Mouse (Mus musculus): Measurements from ENCODE around the gene Ppp1r9b. TPM values are rescaled to one million over a fixed set of nuclear protein-coding genes. Genes with fewer than 3 reads are reported as not detected.
A peak's percentile ranks its signal among the peaks of the same experiment; 100 is the strongest.
"Not testable (repeated sequence)": the region's sequence is repeated elsewhere in the genome, so short reads cannot be mapped to it uniquely, and the experiment has no call there.

The Ppp1r9b gene
- total RNA-seq (2021), result 10 to 100 TPM; 45.5 to 52.6 TPM

DNA sequence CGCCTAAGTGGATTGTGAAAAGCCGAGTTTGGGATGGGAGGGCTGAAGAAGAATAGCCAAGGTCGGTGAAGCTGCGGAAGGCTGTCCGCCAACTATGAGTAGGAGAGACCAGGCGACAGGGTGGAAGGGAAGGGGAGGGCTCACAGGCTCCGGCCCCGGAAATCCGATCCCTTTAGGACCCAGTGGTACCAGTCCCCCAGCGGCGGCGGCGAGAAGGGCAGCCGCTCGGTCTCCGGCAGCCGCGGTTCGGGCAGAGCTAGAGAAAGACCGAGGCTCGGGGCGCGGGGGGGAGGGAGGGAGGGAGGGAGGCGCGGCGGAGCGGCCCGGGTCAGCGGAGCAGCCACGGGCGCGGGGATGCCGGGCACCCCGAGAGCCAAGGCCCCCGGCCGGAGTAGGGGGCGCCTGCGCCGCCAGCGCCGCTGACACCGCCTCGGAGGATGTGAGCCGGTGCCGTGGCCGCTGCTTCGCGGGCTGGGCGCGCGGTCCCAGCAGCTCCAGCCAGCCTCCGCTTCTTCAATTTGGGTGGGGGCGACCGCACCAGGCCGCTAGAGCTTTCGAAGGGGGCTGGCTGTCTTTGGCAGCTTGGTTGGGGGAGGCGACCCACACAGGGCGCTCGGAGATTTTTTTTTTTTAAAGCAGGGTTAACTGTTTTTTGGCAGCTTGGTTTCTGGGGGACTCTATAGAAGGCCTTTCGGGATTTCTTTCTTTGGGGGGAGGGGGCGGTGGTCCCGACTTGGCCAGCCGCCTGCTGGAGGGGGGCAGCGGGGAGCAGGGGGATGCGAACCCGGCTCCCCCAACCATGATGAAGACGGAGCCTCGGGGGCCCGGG is at the start of gene Ppp1r9b:
Ppp1r9b (plus strand) TSS at position 287 of the 829 bp plus-strand sequence.
- intact Hi-C loops (cut with DNase I), result no loop called here
- peak; percentile 90 for DNase-seq (ENCODE audit: low spot score)

DNA sequence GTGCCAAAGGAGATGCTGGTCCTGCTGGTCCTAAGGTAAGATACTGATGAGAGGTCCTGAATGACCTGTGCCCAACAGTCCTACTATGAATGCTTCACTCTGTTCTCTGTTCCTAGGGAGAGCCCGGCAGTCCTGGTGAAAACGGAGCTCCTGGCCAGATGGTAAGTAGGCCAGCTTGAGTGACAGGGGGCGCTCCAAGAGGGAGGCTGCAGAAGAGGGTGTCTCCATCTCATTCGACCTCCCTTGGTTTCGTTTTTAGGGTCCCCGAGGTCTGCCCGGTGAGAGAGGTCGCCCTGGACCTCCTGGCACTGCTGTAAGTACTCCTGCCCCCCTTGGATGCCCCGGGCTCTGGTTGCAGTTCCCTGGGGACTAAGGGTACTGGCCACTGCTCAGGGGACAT is 49.7 kb upstream of the Ppp1r9b start:
- intact Hi-C loops (cut with DNase I), result no loop called here
- DNase-seq (ENCODE audit: low spot score), result no peak

GRCm38 (mm10) chr11:94941776-94942175 is 49.1 kb upstream of the Ppp1r9b start:
- no peak for DNase-seq (ENCODE audit: low spot score)
- intact Hi-C loops (cut with DNase I), result no loop called here

- DNase-seq (ENCODE audit: low spot score), result no peak
- intact Hi-C loops (cut with DNase I), result no loop called here
Observed at GRCm38 (mm10) chr11:94942282-94943023, 48.4 kb upstream of the Ppp1r9b start.

- intact Hi-C loops (cut with DNase I), result no loop called here
- no peak for DNase-seq (ENCODE audit: low spot score)
Observed at GRCm38 (mm10) chr11:94943054-94943453, 47.8 kb upstream of the Ppp1r9b start.

- no peak for DNase-seq (ENCODE audit: low spot score)
- intact Hi-C loops (cut with DNase I), result no loop called here
Observed at GRCm38 (mm10) chr11:94944295-94944694, 46.5 kb upstream of the Ppp1r9b start.

- intact Hi-C loops (cut with DNase I), result no loop called here
- DNase-seq (ENCODE audit: low spot score), result no peak
Observed at GRCm38 (mm10) chr11:94945236-94945635, 45.6 kb upstream of the Ppp1r9b start.

DNA sequence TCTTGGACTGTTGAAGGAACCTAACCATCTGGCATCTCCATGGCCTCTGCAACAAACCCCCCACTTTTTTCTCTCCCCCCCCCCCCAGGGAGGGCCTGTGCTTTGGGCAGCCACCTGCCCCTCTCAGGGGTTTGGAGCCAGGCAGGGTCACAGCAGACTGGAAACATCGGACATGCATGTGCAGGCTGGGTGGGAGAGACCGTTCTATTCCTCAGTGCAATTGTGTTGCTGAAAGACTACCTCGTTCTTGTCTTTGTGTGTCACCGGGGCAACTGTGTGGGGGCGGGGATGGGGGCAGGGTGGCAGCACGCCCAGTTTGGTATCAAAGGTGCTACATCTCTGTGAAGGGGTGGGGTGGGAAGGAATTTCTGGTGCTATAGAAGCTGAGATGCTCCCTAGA is 38.7 kb upstream of the Ppp1r9b start:
- no peak for DNase-seq (ENCODE audit: low spot score)
- intact Hi-C loops (cut with DNase I), result no loop called here

GRCm38 (mm10) chr11:94955103-94955502 is 35.7 kb upstream of the Ppp1r9b start:
- intact Hi-C loops (cut with DNase I), result no loop called here
- DNase-seq (ENCODE audit: low spot score), result no peak

DNA sequence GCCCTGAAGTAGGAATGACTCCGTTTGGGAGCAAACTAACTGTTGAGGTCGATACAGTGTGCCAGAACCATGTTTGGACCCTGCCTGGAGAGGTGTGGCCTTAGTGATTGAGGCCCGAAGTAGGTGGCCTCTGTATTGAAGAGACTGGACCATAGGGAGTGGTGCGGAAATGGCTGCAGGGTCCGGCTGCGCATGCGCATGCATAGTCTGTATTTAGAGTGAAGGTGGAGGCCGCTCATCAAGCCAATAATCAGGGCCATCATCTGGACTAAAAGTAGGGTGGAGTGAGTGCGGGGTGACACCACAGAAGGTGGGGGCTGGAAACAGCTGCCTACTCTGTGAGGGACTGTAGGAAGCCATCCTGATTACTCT is 33.2 kb upstream of the Ppp1r9b start:
- peak; percentile 58 for DNase-seq (ENCODE audit: low spot score)

GRCm38 (mm10) chr11:94958065-94958858 is 32.6 kb upstream of the Ppp1r9b start:
- peak; percentile 87 for DNase-seq (ENCODE audit: low spot score)
- intact Hi-C loops (cut with DNase I), result no loop called here

More for the DNA sequence above, 33.2 kb upstream of the Ppp1r9b start:
- intact Hi-C loops (cut with DNase I), result no loop called here

DNA sequence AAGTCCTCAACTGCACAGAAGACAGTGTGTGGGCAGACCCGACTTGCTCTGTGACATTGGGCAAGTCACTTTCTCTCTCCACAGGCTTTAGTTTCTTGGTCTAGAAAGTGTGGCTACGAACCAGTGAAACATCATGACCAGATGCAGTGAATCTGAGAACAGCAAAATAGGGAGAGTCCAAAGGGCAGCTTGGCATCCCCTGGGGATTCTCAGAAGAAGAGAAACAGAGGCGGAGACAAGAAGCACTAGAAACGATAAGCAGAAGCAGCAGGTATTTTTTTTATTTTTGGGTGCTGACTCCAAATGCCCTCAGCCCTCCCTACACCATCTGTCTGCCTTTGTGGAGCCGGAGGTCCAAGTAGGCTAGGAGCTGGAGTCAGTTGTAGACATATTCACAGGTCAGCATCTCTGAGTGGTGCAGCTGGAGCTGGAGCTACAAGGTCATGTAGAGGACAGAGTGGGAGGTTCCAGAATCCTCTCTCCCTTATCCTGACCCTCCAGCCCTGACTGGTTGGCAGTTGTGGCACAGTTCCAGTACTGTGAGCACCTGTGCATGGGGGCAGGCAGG is 28.2 kb upstream of the Ppp1r9b start:
- DNase-seq (ENCODE audit: low spot score), result no peak
- intact Hi-C loops (cut with DNase I), result no loop called here

GRCm38 (mm10) chr11:94967419-94967818 is 23.4 kb upstream of the Ppp1r9b start, which contains the start of gene Hils1:
Gene Hils1, plus strand, starts transcription at chr11:94967593.
- no peak for DNase-seq (ENCODE audit: low spot score)
- intact Hi-C loops (cut with DNase I), result no loop called here

DNA sequence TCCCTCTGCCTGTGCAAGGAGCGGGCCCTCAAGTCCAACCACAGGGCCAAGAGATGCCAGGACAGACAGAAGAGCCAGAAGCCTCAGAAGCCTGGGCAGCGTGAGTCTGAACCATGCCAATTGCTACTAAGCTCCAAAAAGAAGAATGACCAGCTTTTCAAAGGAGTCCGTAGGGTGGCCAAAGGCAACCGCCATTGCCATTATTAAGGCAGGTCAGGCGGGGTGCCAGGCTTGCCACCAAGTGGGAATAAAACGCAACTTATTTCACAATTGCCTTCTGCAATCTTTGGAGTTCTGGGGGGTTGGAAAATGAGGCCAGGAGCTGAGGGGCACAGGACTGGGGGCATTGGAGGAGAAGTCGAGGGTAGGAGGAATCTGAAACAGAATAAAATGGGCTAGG is 22.6 kb upstream of the Ppp1r9b start:
- DNase-seq (ENCODE audit: low spot score), result no peak
- intact Hi-C loops (cut with DNase I), result no loop called here

DNA sequence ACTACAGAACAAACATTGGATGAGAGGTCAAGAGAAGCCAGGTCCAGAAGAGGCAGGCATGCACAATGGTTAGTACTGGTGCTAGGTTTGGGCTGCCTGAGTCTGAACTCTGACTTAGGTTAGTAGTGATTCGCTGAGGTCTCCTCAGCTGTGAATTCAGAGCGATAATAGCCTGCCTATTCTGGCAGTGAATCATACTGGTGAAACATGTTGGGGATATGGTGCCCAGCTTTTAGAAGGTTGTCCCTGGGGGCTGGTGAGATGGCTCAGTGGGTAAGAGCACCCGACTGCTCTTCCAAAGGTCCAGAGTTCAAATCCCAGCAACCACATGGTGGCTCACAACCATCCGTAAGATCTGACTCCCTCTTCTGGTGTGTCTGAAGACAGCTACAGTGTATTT is 21.1 kb upstream of the Ppp1r9b start:
- not testable (repeated sequence) for DNase-seq (ENCODE audit: low spot score)
- intact Hi-C loops (cut with DNase I), result loop anchor here (1.0 kb wide), 1 partner anchor 30 kb away; no protein-coding TSS in a partner anchor

GRCm38 (mm10) chr11:94970210-94970943 is 20.5 kb upstream of the Ppp1r9b start:
- peak; percentile 35 for DNase-seq (ENCODE audit: low spot score)
- intact Hi-C loops (cut with DNase I), result loop anchor here (1.0 kb wide), 1 partner anchor 31 kb away; no protein-coding TSS in a partner anchor

DNA sequence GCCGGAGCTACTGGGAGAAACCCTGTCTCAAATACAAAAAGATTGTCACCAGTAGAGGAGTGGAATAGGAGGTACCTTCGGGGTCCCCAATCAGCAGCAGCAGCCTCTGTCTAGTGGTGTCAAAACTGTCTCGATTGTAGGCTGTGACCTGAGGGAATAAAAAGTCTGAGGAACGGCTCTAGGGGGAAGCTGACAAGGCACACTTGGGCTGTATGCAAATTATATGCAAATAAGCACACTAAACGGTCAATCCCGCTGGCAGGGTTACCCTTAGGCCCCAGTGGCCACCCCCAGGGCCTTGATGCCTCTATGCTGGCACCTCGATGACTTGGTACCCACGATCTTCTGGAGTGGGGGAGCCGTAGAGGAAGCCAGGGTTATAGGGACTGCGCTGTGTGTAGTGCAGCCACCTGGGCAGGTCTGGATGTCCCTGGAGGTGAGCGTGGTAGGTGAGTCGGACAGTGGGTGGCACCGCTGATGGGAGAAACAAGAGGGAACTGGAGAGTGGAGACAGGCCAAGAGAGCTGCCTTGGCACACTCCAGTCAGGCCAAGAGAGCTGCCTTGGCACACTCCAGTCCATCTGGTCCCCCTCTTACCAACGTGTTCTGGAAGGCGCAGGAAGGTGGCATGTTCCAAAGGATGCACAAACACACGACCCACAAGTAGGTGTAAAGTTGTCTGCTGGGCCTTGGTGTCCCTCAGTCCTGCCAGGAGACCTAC is 18.8 kb upstream of the Ppp1r9b start:
- DNase-seq (ENCODE audit: low spot score), result no peak
- intact Hi-C loops (cut with DNase I), result no loop called here

GRCm38 (mm10) chr11:94972887-94973286 is 17.9 kb upstream of the Ppp1r9b start:
- DNase-seq (ENCODE audit: low spot score), result no peak
- intact Hi-C loops (cut with DNase I), result no loop called here

- intact Hi-C loops (cut with DNase I), result no loop called here
- no peak for DNase-seq (ENCODE audit: low spot score)
Observed at GRCm38 (mm10) chr11:94973313-94973712, 17.5 kb upstream of the Ppp1r9b start.

Data from heart, postnatal 25 days (tissue).